Mouse (Mus musculus): ENCODE measurements around the gene Ect2l. TPM values are rescaled to one million over a fixed set of nuclear protein-coding genes. Genes with fewer than 3 reads are reported as not detected.

Gene Ect2l
- total RNA-seq, 2 experiments from 2014 or later, result not detected

Other genes starting within 250 kb of the Ect2l start
- gene Abracl, start 187.6 kb downstream of the Ect2l start, total RNA-seq (2021), result 100 to 1,000 TPM; 155 to 163 TPM
- 10 to 100 TPM; 52.7 to 54.0 TPM for gene Reps1, start 155.0 kb downstream of the Ect2l start, total RNA-seq (2021)
- gene Ccdc28a, start 24.1 kb upstream of the Ect2l start, total RNA-seq (2021), result 1 to 10 TPM; 4.0 to 4.1 TPM
- 10 to 100 TPM; 29.3 to 37.9 TPM for gene Nhsl1, start 108.1 kb upstream of the Ect2l start, total RNA-seq (2021)